Mouse (Mus musculus) G1E (cell line): Measurements from ENCODE around the gene Dop1a.

ENCODE experiments used
- CTCF ChIP-seq: IDR thresholded peaks from 2 replicates; pipeline ENCODE4 v1.5.1; 2012; ENCODE audit warnings: low read depth, low read length, inconsistent platforms, mixed read lengths
- GATA1 ChIP-seq: IDR thresholded peaks from 2 replicates; pipeline ENCODE4 v1.6.1; 2012; ENCODE audit warnings: borderline replicate concordance, low read length, inconsistent platforms, mixed read lengths
- GATA2 ChIP-seq: IDR thresholded peaks from 2 replicates; pipeline ENCODE4 v1.6.1; 2012; ENCODE audit warnings: low read depth, low read length, inconsistent platforms, borderline replicate concordance
- POLR2AphosphoS5 ChIP-seq: IDR thresholded peaks from 2 replicates; pipeline ENCODE4 v1.6.1; 2012; ENCODE audit warnings: low read depth, low read length, inconsistent platforms; ENCODE audit not compliant: insufficient replicate concordance
- TAL1 ChIP-seq: conservative IDR thresholded peaks from 2 replicates; pipeline ENCODE4 v1.6.1; 2012; ENCODE audit warnings: low read depth, low read length, inconsistent platforms, mixed read lengths

- TF ChIP-seq CTCF (no peak), GATA2 (no peak), GATA1 (no peak), TAL1 (no peak), POLR2AphosphoS5 (no peak)
These were observed 46.8 kb downstream of the Dop1a start for GRCm38 (mm10) chr9:86513733-86514132.
